ENCODE assay signal across 8 mouse cellular contexts in genomic region chr5:64093349-64093871, GRCm38 (mm10). TPM values are rescaled to one million over a fixed set of nuclear protein-coding genes. Genes with fewer than 3 reads are reported as not detected.
DNase-seq lines count a peak whose midpoint lies in the region; ATAC-seq lines count a peak whose summit lies in the region.

No protein-coding gene starts in this region.

- peak overlapping the region; percentile 74 for H3K9ac ChIP-seq in forebrain, embryonic 15.5 days (replicated peaks)
- H3K9ac ChIP-seq in hindbrain, embryonic 13.5 days, result peak overlapping the region; percentile 88
- H3K9ac ChIP-seq in liver, embryonic 11.5 days (ENCODE audit: low read depth, low read length), result peak overlapping the region; percentile 89

- H3K4me1 ChIP-seq in forebrain, embryonic 15.5 days, result peaks cover 17% of the 10 kb centered on the region
- peaks cover 19% of the 10 kb centered on the region for H3K4me1 ChIP-seq in hindbrain, embryonic 13.5 days (replicated peaks)
- peaks cover 18% of the 10 kb centered on the region for H3K4me1 ChIP-seq in liver, embryonic 11.5 days (replicated peaks; ENCODE audit: control insufficient read depth, insufficient read depth, low read length)

- H3K27ac ChIP-seq in forebrain, embryonic 15.5 days (replicated peaks), result peak overlapping the region; percentile 65
- H3K27ac ChIP-seq in hindbrain, embryonic 13.5 days, result peak overlapping the region; percentile 84
- H3K27ac ChIP-seq in liver, embryonic 11.5 days (ENCODE audit: low read depth, low read length), result peak overlapping the region; percentile 62; the same call in 1 of the 2 replicates

- peak; percentile 38 for DNase-seq in kidney, adult 11 months
- no peak for DNase-seq in kidney, adult 18-20 months
- peak; percentile 50 for DNase-seq in adrenal gland, postnatal 10 days
- peak; percentile 36 for DNase-seq in liver, embryonic 11.5 days (ENCODE audit: low spot score)
- no peak for DNase-seq in left cerebral cortex, adult 18-20 months (ENCODE audit: low spot score in 2 of 2)

- peak overlapping the region; percentile 62 for H3K4me2 ChIP-seq in forebrain, embryonic 15.5 days (replicated peaks)
- H3K4me2 ChIP-seq in hindbrain, embryonic 13.5 days, result peak overlapping the region; percentile 85
- peak overlapping the region; percentile 91 for H3K4me2 ChIP-seq in liver, embryonic 11.5 days

- H3K36me3 ChIP-seq in forebrain, embryonic 15.5 days, result peaks cover 12% of the 10 kb centered on the region; the same call in 1 of the 2 replicates
- peaks cover 16% of the 10 kb centered on the region for H3K36me3 ChIP-seq in hindbrain, embryonic 13.5 days
- H3K36me3 ChIP-seq in liver, embryonic 11.5 days (ENCODE audit: control insufficient read depth, insufficient read depth, low read length), result peaks cover 5% of the 10 kb centered on the region

- no peaks in the 10 kb centered on the region for H3K9me3 ChIP-seq in forebrain, embryonic 15.5 days
- no peaks in the 10 kb centered on the region for H3K9me3 ChIP-seq in hindbrain, embryonic 13.5 days
- no peaks in the 10 kb centered on the region for H3K9me3 ChIP-seq in liver, embryonic 11.5 days (ENCODE audit: control insufficient read depth, low read length)

- 3% methylated on average over 15 of the region's 15 CpGs for WGBS in forebrain, embryonic 15.5 days
- 4% methylated on average over 15 of the region's 15 CpGs for WGBS in hindbrain, embryonic 13.5 days
- 1% methylated on average over 15 of the region's 15 CpGs for WGBS in liver, embryonic 11.5 days

- ATAC-seq in forebrain, embryonic 15.5 days (replicated peaks), result no peak
- peak; percentile 52; the same call in 1 of the 2 replicates for ATAC-seq in hindbrain, embryonic 13.5 days (ENCODE audit: low FRiP score)
- no peak for ATAC-seq in liver, embryonic 11.5 days (replicated peaks; ENCODE audit: low FRiP score)
- ATAC-seq in monocyte, adult 5-6 weeks (replicated peaks; ENCODE audit: insufficient number of reproducible peaks, low FRiP score, low TSS enrichment, poor library complexity, severe bottlenecking), result 0 out of 2 replicates have a peak, but pooled peaks have one; percentile 13

- peak overlapping the region; percentile 65 for H3K4me3 ChIP-seq in forebrain, embryonic 15.5 days
- peak overlapping the region; percentile 68 for H3K4me3 ChIP-seq in hindbrain, embryonic 13.5 days
- H3K4me3 ChIP-seq in liver, embryonic 11.5 days (ENCODE audit: low read depth, low read length), result peak overlapping the region; percentile 86

- H3K27me3 ChIP-seq in forebrain, embryonic 15.5 days, result no peaks in the 10 kb centered on the region
- no peaks in the 10 kb centered on the region for H3K27me3 ChIP-seq in hindbrain, embryonic 13.5 days
- no peaks in the 10 kb centered on the region for H3K27me3 ChIP-seq in liver, embryonic 11.5 days (replicated peaks; ENCODE audit: control insufficient read depth, insufficient read depth, low read length)

RNA-seq across cellular contexts. Expression of gene Pgm2, which starts 0.7 kb away (rescaled TPM):
- 10 to 100 TPM; 19.9 to 20.7 TPM for total RNA-seq in adrenal gland, postnatal 10 days (2021)
- polyA plus RNA-seq in forebrain, embryonic 15.5 days (2015; fragmentation: Nextera tagmentation; extraction: Ambion mirVana), result 27.7 and 28.4 TPM in 2 replicates
- polyA plus RNA-seq in hindbrain, embryonic 13.5 days (2015; fragmentation: Nextera tagmentation; extraction: Ambion mirVana), result 23.4 and 24.0 TPM in 2 replicates
- 54.4 and 60.3 TPM in 2 replicates for polyA plus RNA-seq in liver, embryonic 11.5 days (2014; fragmentation: Nextera tagmentation; extraction: Ambion mirVana)
- total RNA-seq in monocyte, adult 5-6 weeks (2017), result 22.4 to 37.8 TPM (median 28.8 TPM) in 3 replicates
- total RNA-seq in left cerebral cortex, adult 18-20 months (2021), result 10 to 100 TPM in 1 of 2 experiments, 1 to 10 TPM in 1; 9.7 to 12.4 TPM

Comparison
In these comparisons a context has a peak if more than half of its experiments do, and no peak if none do; other contexts are left out.
1. DNase-seq: peak in kidney, adult 11 months (single experiment), adrenal gland, postnatal 10 days (single experiment) and liver, embryonic 11.5 days (single experiment); none in kidney, adult 18-20 months (single experiment) and left cerebral cortex, adult 18-20 months (0 of 2).
2. ATAC-seq: peak in hindbrain, embryonic 13.5 days (single experiment) and monocyte, adult 5-6 weeks (single experiment); none in forebrain, embryonic 15.5 days (single experiment) and liver, embryonic 11.5 days (single experiment).
3. Peak in every context shown above with its lines, with median percentiles within 50 percentile points of each other: H3K27ac ChIP-seq, H3K4me2 ChIP-seq, H3K4me3 ChIP-seq and H3K9ac ChIP-seq.